17 mouse cellular contexts compared by ENCODE assay signal in the genomic region with DNA sequence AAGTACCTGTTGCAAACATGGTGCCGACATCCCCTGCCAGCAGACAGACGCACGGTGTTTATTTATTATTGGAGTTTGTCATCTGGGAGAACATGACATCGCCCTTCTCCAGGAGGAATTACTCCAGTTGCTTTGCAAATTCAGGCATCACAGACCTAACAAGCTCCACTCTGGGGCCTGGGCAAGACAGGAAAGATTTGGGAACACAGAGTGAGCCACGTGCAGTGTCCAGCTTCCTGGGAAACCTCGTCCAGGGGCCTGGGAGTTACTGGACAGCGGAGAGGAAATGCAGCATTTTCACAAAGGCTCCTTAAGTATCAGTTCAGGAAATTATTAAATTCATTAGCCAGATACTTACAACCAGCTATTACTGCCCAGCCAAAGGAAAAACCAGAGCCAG.
DNase-seq lines count a peak whose midpoint lies in the region; ATAC-seq lines count a peak whose summit lies in the region.
"Had no signal": no experiment of that assay in that cellular context is flagged by ENCODE, and none has a peak within 500 bp of the region (broad histone marks: within the 10 kb centered on the region; RNA-seq: fewer than 3 reads in every experiment).

No protein-coding gene starts in this region.

- 44% methylated on average over 7 of the region's 7 CpGs for WGBS in stomach, embryonic 16.5 days

- H3K9me3 ChIP-seq in stomach, embryonic 16.5 days (replicated peaks; ENCODE audit: control insufficient read depth, low read length): no peaks in the 10 kb centered on the region
- H3K9me3 ChIP-seq: forebrain, embryonic 15.5 days; liver, embryonic 13.5 days; midbrain, embryonic 12.5 days had no signal

- no peak overlapping the region for H3K9ac ChIP-seq in stomach, embryonic 16.5 days (ENCODE audit: low read length)
- H3K9ac ChIP-seq: forebrain, embryonic 15.5 days; hindbrain, embryonic 14.5 days; liver, embryonic 13.5 days; midbrain, embryonic 12.5 days had no signal

- ATAC-seq in stomach, embryonic 16.5 days (ENCODE audit: insufficient read depth, low FRiP score): no peak
- ATAC-seq: forebrain, embryonic 15.5 days had no signal

- DNase-seq in gastrocnemius, postnatal 14 days: peak; percentile 8
- DNase-seq in gastrocnemius, adult 18-20 months (ENCODE audit: low spot score): no peak
- peak; percentile 11 for DNase-seq in lung, postnatal 10 days
- no peak for DNase-seq in lung, postnatal 14 days
- peak; percentile 14 for DNase-seq in kidney, postnatal 14 days
- no peak for DNase-seq in layer of hippocampus, postnatal 36 days
- no peak for DNase-seq in thymus, postnatal 4 days
- DNase-seq: cerebellum, adult 18-20 months; liver, embryonic 13.5 days; lung, postnatal 36 days; right cerebral cortex, postnatal 4 days; thymus, postnatal 36 days had no signal

- H3K4me3 ChIP-seq in stomach, embryonic 16.5 days (replicated peaks; ENCODE audit: low read length): no peak overlapping the region
- H3K4me3 ChIP-seq: forebrain, embryonic 15.5 days; liver, embryonic 13.5 days; midbrain, embryonic 12.5 days; myocyte had no signal

- H3K27me3 ChIP-seq in stomach, embryonic 16.5 days (ENCODE audit: control insufficient read depth, insufficient read depth, low read length): no peaks in the 10 kb centered on the region
- H3K27me3 ChIP-seq: forebrain, embryonic 15.5 days; liver, embryonic 13.5 days; midbrain, embryonic 12.5 days had no signal

- no peak overlapping the region for H3K4me2 ChIP-seq in stomach, embryonic 16.5 days (ENCODE audit: low read depth, low read length)
- H3K4me2 ChIP-seq: forebrain, embryonic 15.5 days; hindbrain, embryonic 14.5 days; liver, embryonic 13.5 days; midbrain, embryonic 12.5 days had no signal

- intact Hi-C loops in gastrocnemius, postnatal 14 days (cut with DNase I; ENCODE audit: low total_unique reads): no loop called here

- H3K4me1 ChIP-seq in stomach, embryonic 16.5 days (ENCODE audit: control insufficient read depth, insufficient read depth, low read length): peaks cover 6% of the 10 kb centered on the region; the same call in 1 of the 2 replicates
- H3K4me1 ChIP-seq: liver, embryonic 13.5 days had no signal

- H3K36me3 ChIP-seq in stomach, embryonic 16.5 days (ENCODE audit: control insufficient read depth, insufficient read depth, low read length): no peaks in the 10 kb centered on the region; the same call in 1 of the 2 replicates
- H3K36me3 ChIP-seq: forebrain, embryonic 15.5 days; liver, embryonic 13.5 days; midbrain, embryonic 12.5 days had no signal

- peak overlapping the region; percentile 31; the same call in 1 of the 2 replicates for H3K27ac ChIP-seq in stomach, embryonic 16.5 days (ENCODE audit: low read length)
- H3K27ac ChIP-seq: forebrain, embryonic 15.5 days; hindbrain, embryonic 14.5 days; liver, embryonic 13.5 days; midbrain, embryonic 12.5 days had no signal

Comparison
In these comparisons a context has a peak if more than half of its experiments do, and no peak if none do; other contexts are left out.
1. DNase-seq: peak in gastrocnemius, postnatal 14 days (single experiment), lung, postnatal 10 days (single experiment) and kidney, postnatal 14 days (single experiment); none in gastrocnemius, adult 18-20 months (single experiment), lung, postnatal 14 days (single experiment), layer of hippocampus, postnatal 36 days (0 of 2) and thymus, postnatal 4 days (single experiment).